Mouse (Mus musculus): Measurements from ENCODE around the gene Ipmk. TPM values are rescaled to one million over a fixed set of nuclear protein-coding genes. Genes with fewer than 3 reads are reported as not detected.

The Ipmk gene
- polyA plus RNA-seq, 1 experiment from 2014 or later, result 16.7 TPM

DNA sequence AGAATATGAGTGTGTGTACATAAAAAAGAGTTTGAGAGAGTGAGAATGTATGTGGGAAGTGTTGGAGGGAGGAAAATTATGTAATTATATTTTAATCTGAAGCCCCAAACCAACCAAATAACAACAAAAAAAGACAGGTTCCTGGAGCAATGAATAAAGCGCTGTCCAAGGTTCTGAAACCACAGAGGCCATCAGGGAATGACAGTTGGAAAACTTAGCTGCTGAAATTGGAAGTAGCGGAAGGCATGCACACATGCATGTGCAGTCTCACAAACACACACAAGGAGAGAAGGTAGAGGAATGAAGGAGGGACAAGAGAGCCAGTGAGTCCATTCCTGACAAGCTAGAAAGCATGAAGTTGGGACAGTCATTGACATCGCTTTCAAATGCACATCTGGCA is 56.1 kb downstream of the Ipmk start:
- H3K9ac ChIP-seq, result no peak overlapping the region
- no peaks in the 10 kb centered on the region for H3K36me3 ChIP-seq
- H3K27me3 ChIP-seq, result no peaks in the 10 kb centered on the region
- no peak for ATAC-seq (ENCODE audit: insufficient number of reproducible peaks, insufficient read depth, low FRiP score, low TSS enrichment)
- WGBS, result 62% methylated on average over 3 of the region's 3 CpGs
- H3K4me2 ChIP-seq (replicated peaks), result no peak overlapping the region
- H3K27ac ChIP-seq, result no peak overlapping the region
- no peaks in the 10 kb centered on the region for H3K9me3 ChIP-seq
- H3K4me3 ChIP-seq, result no peak overlapping the region
- no peaks in the 10 kb centered on the region for H3K4me1 ChIP-seq

DNA sequence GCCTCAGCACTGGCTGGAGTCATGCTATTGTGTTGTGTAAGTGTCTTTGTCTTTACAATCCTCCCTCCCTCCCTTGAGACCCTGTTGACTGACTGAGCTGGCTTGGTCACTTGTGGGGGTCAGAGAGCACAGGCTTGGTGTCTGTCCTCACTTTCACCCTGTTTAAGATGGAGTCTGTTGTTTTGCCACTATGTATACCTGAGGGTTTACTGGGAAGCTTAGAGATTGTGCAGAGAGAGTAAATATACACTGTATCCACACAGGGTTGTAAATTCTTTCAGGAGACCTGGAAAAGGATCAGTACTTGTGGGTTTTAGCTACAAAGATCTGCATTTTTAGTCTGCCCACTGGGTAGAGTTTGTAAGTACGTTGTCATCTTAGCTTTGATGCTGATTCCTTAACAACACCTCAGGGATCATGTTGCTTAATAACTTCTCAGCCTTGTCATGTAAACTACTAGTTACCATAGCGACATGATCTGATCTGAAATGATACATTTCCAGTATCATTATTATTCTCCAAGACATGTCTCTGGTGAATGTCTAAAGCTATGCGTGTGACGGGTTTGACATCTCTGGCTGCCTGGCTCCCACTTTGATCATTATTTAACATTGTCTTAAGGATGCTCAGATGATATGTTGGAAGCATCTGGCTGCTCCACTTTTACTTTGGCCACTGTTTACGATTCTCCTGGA is 58.1 kb downstream of the Ipmk start:
- no peak overlapping the region for H3K4me2 ChIP-seq (replicated peaks)
- no peaks in the 10 kb centered on the region for H3K9me3 ChIP-seq
- WGBS, result 79% methylated on average over 5 of the region's 5 CpGs
- H3K27ac ChIP-seq, result no peak overlapping the region
- ATAC-seq (ENCODE audit: insufficient number of reproducible peaks, insufficient read depth, low FRiP score, low TSS enrichment), result no peak
- no peak overlapping the region for H3K4me3 ChIP-seq
- H3K4me1 ChIP-seq, result no peaks in the 10 kb centered on the region
- no peak overlapping the region for H3K9ac ChIP-seq
- H3K36me3 ChIP-seq, result no peaks in the 10 kb centered on the region
- no peaks in the 10 kb centered on the region for H3K27me3 ChIP-seq

DNA sequence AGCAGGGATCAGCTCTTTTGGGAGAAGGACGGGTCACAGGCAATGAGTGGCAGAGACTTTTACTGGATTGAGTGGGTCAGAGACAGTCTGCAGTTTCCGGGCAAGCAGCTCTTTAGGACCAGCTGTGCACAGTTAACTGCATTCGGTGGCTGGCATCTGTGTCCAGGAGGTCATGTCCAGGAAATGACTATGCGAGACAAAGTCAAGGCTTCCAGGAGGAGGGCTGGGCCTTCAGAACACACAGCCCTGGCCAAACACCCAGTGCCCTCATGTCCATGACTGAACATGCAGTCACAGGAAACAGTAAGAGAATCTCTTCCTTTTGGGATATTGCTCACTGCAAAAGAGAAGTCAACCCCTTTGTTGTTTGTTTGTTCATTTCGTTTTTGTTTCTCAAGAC is 62.4 kb downstream of the Ipmk start:
- no peak for ATAC-seq (ENCODE audit: insufficient number of reproducible peaks, insufficient read depth, low FRiP score, low TSS enrichment)
- WGBS, result 73% methylated on average over 5 of the region's 5 CpGs
- Histone ChIP-seq H3K9ac (no peak overlapping the region), H3K4me2 (replicated peaks) (no peak overlapping the region), H3K27ac (no peak overlapping the region), H3K4me1 (no peaks in the 10 kb centered on the region), H3K4me3 (no peak overlapping the region), H3K27me3 (no peaks in the 10 kb centered on the region), H3K36me3 (no peaks in the 10 kb centered on the region), H3K9me3 (no peaks in the 10 kb centered on the region)

DNA sequence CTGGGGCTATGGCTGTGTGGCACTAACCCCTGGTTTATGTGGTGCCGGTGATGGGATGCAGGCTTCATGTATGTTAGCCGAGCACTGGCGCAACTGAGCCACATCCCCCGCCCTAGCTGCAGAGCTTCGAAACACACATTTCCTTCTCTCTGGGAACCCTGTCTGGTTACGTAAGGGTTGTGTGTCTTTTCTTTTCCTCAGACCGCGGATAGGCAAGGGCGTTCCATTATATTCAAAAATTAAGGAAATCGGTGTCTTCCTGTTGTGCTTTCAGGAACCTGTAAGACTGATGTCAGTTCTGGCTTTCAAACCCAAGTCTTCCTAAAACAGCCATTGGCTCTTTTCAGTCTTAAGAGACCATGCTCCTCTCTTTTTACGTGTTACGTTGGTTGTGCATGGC is 65.8 kb downstream of the Ipmk start:
- no peak overlapping the region for H3K4me3 ChIP-seq
- H3K27me3 ChIP-seq, result no peaks in the 10 kb centered on the region
- WGBS, result 88% methylated on average over 12 of the region's 12 CpGs
- no peak overlapping the region for H3K9ac ChIP-seq
- H3K4me2 ChIP-seq (replicated peaks), result no peak overlapping the region
- H3K4me1 ChIP-seq, result no peaks in the 10 kb centered on the region
- H3K9me3 ChIP-seq, result no peaks in the 10 kb centered on the region
- ATAC-seq (ENCODE audit: insufficient number of reproducible peaks, insufficient read depth, low FRiP score, low TSS enrichment), result no peak
- no peak overlapping the region for H3K27ac ChIP-seq
- H3K36me3 ChIP-seq, result no peaks in the 10 kb centered on the region

DNA sequence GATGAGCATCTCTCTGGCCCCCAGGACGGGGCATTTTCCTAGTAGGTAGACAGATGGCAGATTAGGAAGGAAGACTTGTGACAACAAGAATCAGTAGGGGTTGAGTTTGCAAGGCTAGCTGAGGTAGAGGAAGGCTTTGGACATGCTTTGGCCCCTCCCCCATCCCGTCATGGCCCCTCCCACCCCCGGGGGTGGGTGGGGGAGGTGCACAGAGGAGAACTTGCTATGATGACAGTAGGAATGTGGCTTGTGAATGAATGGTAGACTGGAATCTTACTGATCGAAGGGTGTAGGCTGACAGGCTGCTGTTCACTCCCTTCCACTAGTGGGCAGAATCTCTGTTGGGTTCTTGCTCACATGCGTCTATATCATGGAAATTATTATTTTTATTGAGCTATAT is 74.0 kb downstream of the Ipmk start:
- 51% methylated on average over 5 of the region's 5 CpGs for WGBS

GRCm38 (mm10) chr10:71422047-71423037 is 74.8 kb downstream of the Ipmk start:
- WGBS, result 44% methylated on average over 14 of the region's 14 CpGs
- H3K4me2 ChIP-seq (replicated peaks), result no peak overlapping the region
- H3K27ac ChIP-seq, result no peak overlapping the region
- H3K4me1 ChIP-seq, result no peaks in the 10 kb centered on the region
- no peaks in the 10 kb centered on the region for H3K9me3 ChIP-seq
- no peak overlapping the region for H3K4me3 ChIP-seq
- no peak overlapping the region for H3K9ac ChIP-seq
- no peak for ATAC-seq (ENCODE audit: insufficient number of reproducible peaks, insufficient read depth, low FRiP score, low TSS enrichment)
- H3K27me3 ChIP-seq, result no peaks in the 10 kb centered on the region
- no peaks in the 10 kb centered on the region for H3K36me3 ChIP-seq

More for the DNA sequence above, 74.0 kb downstream of the Ipmk start:
- H3K36me3 ChIP-seq, result no peaks in the 10 kb centered on the region
- H3K4me2 ChIP-seq (replicated peaks), result no peak overlapping the region
- H3K27ac ChIP-seq, result no peak overlapping the region
- H3K4me3 ChIP-seq, result no peak overlapping the region
- no peaks in the 10 kb centered on the region for H3K27me3 ChIP-seq
- no peak for ATAC-seq (ENCODE audit: insufficient number of reproducible peaks, insufficient read depth, low FRiP score, low TSS enrichment)
- H3K9ac ChIP-seq, result no peak overlapping the region
- no peaks in the 10 kb centered on the region for H3K4me1 ChIP-seq
- no peaks in the 10 kb centered on the region for H3K9me3 ChIP-seq

DNA sequence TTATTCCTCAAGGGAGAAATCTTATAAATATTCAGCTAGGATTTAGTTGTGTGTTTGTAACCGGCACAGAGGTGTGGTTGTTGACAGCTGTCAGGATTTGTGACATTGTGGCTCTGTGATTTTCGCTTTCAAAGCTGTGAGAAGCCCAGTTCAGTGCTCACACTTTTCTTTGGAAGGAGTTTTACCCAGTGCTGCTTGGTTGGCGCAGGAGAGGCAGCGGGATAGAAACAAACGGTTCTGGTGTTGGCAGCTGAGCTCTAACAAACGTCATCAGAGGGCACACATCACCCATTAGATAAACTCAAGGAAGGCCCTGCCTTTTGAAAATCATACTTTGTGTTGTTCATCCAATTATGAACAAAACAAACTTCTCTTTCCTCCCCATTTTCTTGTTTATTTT is 79.2 kb downstream of the Ipmk start:
- 74% methylated on average over 6 of the region's 6 CpGs for WGBS
- Histone ChIP-seq H3K9ac (no peak overlapping the region), H3K27ac (no peak overlapping the region), H3K9me3 (peaks cover 5% of the 10 kb centered on the region; the same call in 1 of the 2 replicates), H3K4me3 (no peak overlapping the region), H3K4me1 (no peaks in the 10 kb centered on the region), H3K36me3 (no peaks in the 10 kb centered on the region), H3K27me3 (no peaks in the 10 kb centered on the region), H3K4me2 (replicated peaks) (no peak overlapping the region)
- no peak for ATAC-seq (ENCODE audit: insufficient number of reproducible peaks, insufficient read depth, low FRiP score, low TSS enrichment)

DNA sequence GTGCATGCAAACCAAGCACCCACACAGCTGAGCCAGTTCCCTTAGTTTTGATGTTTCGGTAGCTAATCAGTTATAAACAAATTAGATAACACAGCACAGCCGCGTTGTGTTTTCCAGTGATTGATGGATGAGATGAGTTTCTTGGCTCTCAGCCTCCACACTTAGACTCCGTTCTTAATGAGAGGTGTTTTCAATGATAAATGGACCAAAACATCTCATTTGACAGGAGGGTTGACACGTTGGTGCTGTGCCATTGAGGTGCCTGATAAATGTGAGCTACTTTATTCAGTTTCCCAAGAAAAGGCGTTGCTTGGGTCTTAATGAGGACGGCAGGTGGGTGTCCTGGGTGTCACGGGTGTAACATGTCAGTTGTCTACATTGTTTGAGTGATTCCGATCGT is 79.8 kb downstream of the Ipmk start:
- Histone ChIP-seq H3K4me1 (no peaks in the 10 kb centered on the region), H3K36me3 (no peaks in the 10 kb centered on the region), H3K4me2 (replicated peaks) (no peak overlapping the region), H3K27ac (no peak overlapping the region), H3K9ac (no peak overlapping the region), H3K4me3 (no peak overlapping the region), H3K27me3 (no peaks in the 10 kb centered on the region), H3K9me3 (peaks cover 5% of the 10 kb centered on the region; the same call in 1 of the 2 replicates)
- ATAC-seq (ENCODE audit: insufficient number of reproducible peaks, insufficient read depth, low FRiP score, low TSS enrichment), result no peak
- WGBS, result 81% methylated on average over 10 of the region's 10 CpGs

DNA sequence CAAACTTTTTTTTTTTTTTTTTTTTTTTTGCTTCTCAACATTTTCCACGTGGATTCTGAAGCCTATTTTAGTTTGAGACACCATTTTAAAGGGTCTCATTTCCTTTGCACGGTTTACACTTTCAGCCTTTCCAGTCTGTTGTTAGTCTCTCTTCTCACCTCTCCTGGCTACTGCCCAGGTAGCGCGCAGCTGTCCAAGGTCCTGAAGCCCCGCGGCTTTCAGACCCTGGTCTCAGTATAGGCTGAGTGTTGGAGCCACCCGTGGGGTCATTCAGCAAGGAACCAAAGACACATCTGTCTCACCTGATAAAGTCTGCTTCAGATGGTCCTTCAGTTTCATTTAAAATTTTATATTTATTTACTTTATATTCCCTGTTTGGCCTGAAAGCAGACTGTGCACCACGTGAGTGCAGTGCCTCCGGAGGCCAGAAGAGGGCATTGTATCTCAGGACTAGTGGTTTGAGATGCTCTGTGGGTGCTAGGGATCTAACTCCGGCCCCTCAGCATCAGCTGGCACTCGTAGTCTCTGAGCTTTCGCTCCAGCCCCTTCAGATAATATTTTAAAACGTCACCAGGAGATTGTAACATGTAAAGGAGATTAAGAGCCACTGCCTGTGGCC is 80.8 kb downstream of the Ipmk start:
- Histone ChIP-seq H3K27me3 (no peaks in the 10 kb centered on the region), H3K4me3 (no peak overlapping the region), H3K36me3 (no peaks in the 10 kb centered on the region), H3K27ac (no peak overlapping the region), H3K9me3 (peaks cover 5% of the 10 kb centered on the region), H3K9ac (no peak overlapping the region), H3K4me2 (replicated peaks) (no peak overlapping the region), H3K4me1 (no peaks in the 10 kb centered on the region)
- WGBS, result 61% methylated on average over 13 of the region's 13 CpGs
- no peak for ATAC-seq (ENCODE audit: insufficient number of reproducible peaks, insufficient read depth, low FRiP score, low TSS enrichment)

DNA sequence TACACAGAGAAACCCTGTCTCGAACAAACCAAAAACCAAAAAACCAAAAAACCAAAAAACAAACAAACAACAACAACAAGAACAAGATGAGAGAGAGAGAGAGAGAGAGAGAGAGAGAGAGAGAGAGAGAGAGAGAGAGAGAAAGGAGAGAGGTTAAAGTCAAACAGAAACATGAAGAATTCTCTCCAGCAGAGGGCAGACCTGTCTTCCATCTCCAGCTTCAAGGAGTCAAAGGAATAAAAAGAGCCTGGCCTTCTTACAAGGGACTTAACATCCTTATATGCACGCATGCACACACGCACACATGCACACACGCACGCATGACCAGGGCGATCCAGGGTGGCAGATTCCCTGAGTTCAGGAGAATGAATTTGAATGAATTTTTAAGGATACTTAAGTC is 83.1 kb downstream of the Ipmk start:
- H3K9ac ChIP-seq, result no peak overlapping the region
- H3K9me3 ChIP-seq, result peaks cover 5% of the 10 kb centered on the region
- WGBS, result 89% methylated on average over 6 of the region's 6 CpGs
- no peaks in the 10 kb centered on the region for H3K4me1 ChIP-seq
- H3K27ac ChIP-seq, result no peak overlapping the region
- H3K4me2 ChIP-seq (replicated peaks), result no peak overlapping the region
- H3K4me3 ChIP-seq, result no peak overlapping the region
- no peaks in the 10 kb centered on the region for H3K36me3 ChIP-seq
- H3K27me3 ChIP-seq, result no peaks in the 10 kb centered on the region
- ATAC-seq (ENCODE audit: insufficient number of reproducible peaks, insufficient read depth, low FRiP score, low TSS enrichment), result no peak

- Histone ChIP-seq H3K27ac (no peak overlapping the region), H3K4me3 (no peak overlapping the region), H3K9ac (no peak overlapping the region), H3K9me3 (no peaks in the 10 kb centered on the region), H3K27me3 (no peaks in the 10 kb centered on the region), H3K4me1 (no peaks in the 10 kb centered on the region), H3K4me2 (replicated peaks) (no peak overlapping the region), H3K36me3 (no peaks in the 10 kb centered on the region)
- ATAC-seq (ENCODE audit: insufficient number of reproducible peaks, insufficient read depth, low FRiP score, low TSS enrichment), result no peak
These were observed 95.5 kb downstream of the Ipmk start for GRCm38 (mm10) chr10:71443086-71443485.

- no peaks in the 10 kb centered on the region for H3K4me1 ChIP-seq
- no peak overlapping the region for H3K9ac ChIP-seq
- no peak for ATAC-seq (ENCODE audit: insufficient number of reproducible peaks, insufficient read depth, low FRiP score, low TSS enrichment)
- 70% methylated on average over 8 of the region's 8 CpGs for WGBS
- no peak overlapping the region for H3K27ac ChIP-seq
- no peaks in the 10 kb centered on the region for H3K36me3 ChIP-seq
- no peaks in the 10 kb centered on the region for H3K27me3 ChIP-seq
- no peak overlapping the region for H3K4me2 ChIP-seq (replicated peaks)
- no peak overlapping the region for H3K4me3 ChIP-seq
- no peaks in the 10 kb centered on the region for H3K9me3 ChIP-seq
These were observed 100.1 kb downstream of the Ipmk start for GRCm38 (mm10) chr10:71447661-71448060.

All from embryonic facial prominence, embryonic 12.5 days (tissue).